In genomic region chr4:95385552-95385951, GRCm38 (mm10) we compare ENCODE assay signal across 12 mouse cellular contexts.
DNase-seq lines count a peak whose midpoint lies in the region; ATAC-seq lines count a peak whose summit lies in the region.
"Had no signal": no experiment of that assay in that cellular context is flagged by ENCODE, and none has a peak within 500 bp of the region (broad histone marks: within the 10 kb centered on the region; RNA-seq: fewer than 3 reads in every experiment).

No protein-coding gene starts in this region.

- H3K36me3 ChIP-seq in embryonic facial prominence, embryonic 10.5 days (replicated peaks) = no peaks in the 10 kb centered on the region
- H3K36me3 ChIP-seq in heart, embryonic 14.5 days (ENCODE audit: control insufficient read depth, insufficient read depth, low read length) = no peaks in the 10 kb centered on the region
- H3K36me3 ChIP-seq in forebrain, embryonic 10.5 days (replicated peaks) = no peaks in the 10 kb centered on the region
- H3K36me3 ChIP-seq: embryonic facial prominence, embryonic 13.5 days; G1E had no signal

- H3K4me3 ChIP-seq in embryonic facial prominence, embryonic 10.5 days = no peak overlapping the region
- H3K4me3 ChIP-seq in heart, embryonic 14.5 days (ENCODE audit: control insufficient read depth in 1 of 2, insufficient read depth in 1 of 2, low read depth in 1 of 2, low read length in 2 of 2) = no peak overlapping the region
- H3K4me3 ChIP-seq in forebrain, embryonic 10.5 days = no peak overlapping the region
- H3K4me3 ChIP-seq: embryonic facial prominence, embryonic 13.5 days; layer of hippocampus, adult 2 months had no signal

- DNase-seq in embryonic facial prominence, embryonic 10.5 days (ENCODE audit: low spot score) = no peak
- DNase-seq in kidney, postnatal 36 days = peak; percentile 30 to 57
- peak; percentile 73 for DNase-seq in lung, postnatal 14 days
- no peak for DNase-seq in ovary, adult 18-20 months (ENCODE audit: low spot score)
- no peak for DNase-seq in thymus, postnatal 36 days
- DNase-seq in neural tube, embryonic 10.5 days (ENCODE audit: extremely low spot score, low spot score) = no peak
- no peak for DNase-seq in forebrain, embryonic 10.5 days (ENCODE audit: extremely low spot score, low spot score)

- peaks cover 31% of the 10 kb centered on the region for H3K4me1 ChIP-seq in embryonic facial prominence, embryonic 10.5 days
- H3K4me1 ChIP-seq in heart, embryonic 14.5 days (ENCODE audit: control insufficient read depth in 2 of 2, insufficient read depth in 2 of 2, low read length in 2 of 2) = peaks cover 13 to 27% of the 10 kb centered on the region in 2 experiments
- peaks cover 20% of the 10 kb centered on the region for H3K4me1 ChIP-seq in forebrain, embryonic 10.5 days

- 59% methylated on average over 7 of the region's 7 CpGs for WGBS in embryonic facial prominence, embryonic 10.5 days
- 8% methylated on average over 7 of the region's 7 CpGs for WGBS in heart, embryonic 14.5 days
- 72% methylated on average over 7 of the region's 7 CpGs for WGBS in forebrain, embryonic 10.5 days

- H3K9ac ChIP-seq in heart, embryonic 14.5 days (ENCODE audit: low read length) = no peak overlapping the region
- H3K9ac ChIP-seq: embryonic facial prominence, embryonic 13.5 days had no signal

- ATAC-seq in heart, embryonic 14.5 days (ENCODE audit: insufficient number of reproducible peaks, insufficient read depth, low FRiP score, low read depth) = no peak

- H3K9me3 ChIP-seq in embryonic facial prominence, embryonic 10.5 days = no peaks in the 10 kb centered on the region
- no peaks in the 10 kb centered on the region for H3K9me3 ChIP-seq in heart, embryonic 14.5 days (ENCODE audit: control insufficient read depth, low read length)
- H3K9me3 ChIP-seq in forebrain, embryonic 10.5 days = no peaks in the 10 kb centered on the region
- H3K9me3 ChIP-seq: embryonic facial prominence, embryonic 13.5 days; G1E had no signal

- no peaks in the 10 kb centered on the region for H3K27me3 ChIP-seq in embryonic facial prominence, embryonic 10.5 days (replicated peaks; ENCODE audit: low read depth, poor library complexity, severe bottlenecking)
- no peaks in the 10 kb centered on the region for H3K27me3 ChIP-seq in heart, embryonic 14.5 days (ENCODE audit: control insufficient read depth, insufficient read depth, low read length)
- no peaks in the 10 kb centered on the region for H3K27me3 ChIP-seq in forebrain, embryonic 10.5 days (ENCODE audit: poor library complexity, severe bottlenecking)
- H3K27me3 ChIP-seq: embryonic facial prominence, embryonic 13.5 days had no signal

- H3K27ac ChIP-seq in embryonic facial prominence, embryonic 10.5 days (replicated peaks) = peak overlapping the region; percentile 67; the same call in 1 of the 2 replicates
- 0 out of 4 replicates have a peak overlapping the region, but pooled peaks of 1 of the 2 experiments have one; percentile 10 for H3K27ac ChIP-seq in heart, embryonic 14.5 days (replicated peaks in 1 of 2; ENCODE audit: control insufficient read depth in 1 of 2, insufficient read depth in 1 of 2, low read depth in 2 of 2, low read length in 2 of 2)
- no peak overlapping the region for H3K27ac ChIP-seq in forebrain, embryonic 10.5 days
- H3K27ac ChIP-seq: embryonic facial prominence, embryonic 13.5 days; layer of hippocampus, adult 2 months had no signal

- H3K4me2 ChIP-seq in heart, embryonic 14.5 days (ENCODE audit: low read length) = peak overlapping the region; percentile 26; the same call in 1 of the 2 replicates
- H3K4me2 ChIP-seq: embryonic facial prominence, embryonic 13.5 days; midbrain, embryonic 11.5 days had no signal

Comparison
In these comparisons a context has a peak if more than half of its experiments do, and no peak if none do; other contexts are left out.
1. DNase-seq: peak in kidney, postnatal 36 days (2 of 2) and lung, postnatal 14 days (single experiment); none in embryonic facial prominence, embryonic 10.5 days (single experiment), ovary, adult 18-20 months (single experiment), thymus, postnatal 36 days (0 of 2), neural tube, embryonic 10.5 days (single experiment) and forebrain, embryonic 10.5 days (single experiment).